Mouse (Mus musculus): ENCODE results near the gene Slc35f2. TPM values are rescaled to one million over a fixed set of nuclear protein-coding genes. Genes with fewer than 3 reads are reported as not detected.

The Slc35f2 gene
- polyA plus RNA-seq, 1 experiment from 2014 or later: 0.63 TPM

Other genes with a start within 250 kb of the Slc35f2 start
- 10.0 and 10.9 TPM in 2 replicates for gene Atm, start 234.8 kb upstream of the Slc35f2 start, polyA plus RNA-seq (2016; fragmentation: Nextera tagmentation; extraction: Ambion mirVana)
- gene Npat, start 234.5 kb upstream of the Slc35f2 start, polyA plus RNA-seq (2016; fragmentation: Nextera tagmentation; extraction: Ambion mirVana): 17.3 and 18.8 TPM in 2 replicates
- 185 and 195 TPM in 2 replicates for gene Acat1, start 161.2 kb upstream of the Slc35f2 start, polyA plus RNA-seq (2016; fragmentation: Nextera tagmentation; extraction: Ambion mirVana)
- 34.2 TPM in 2 replicates for gene Cul5, start 101.5 kb upstream of the Slc35f2 start, polyA plus RNA-seq (2016; fragmentation: Nextera tagmentation; extraction: Ambion mirVana)
- gene Rab39, start 65.3 kb upstream of the Slc35f2 start, polyA plus RNA-seq (2016; fragmentation: Nextera tagmentation; extraction: Ambion mirVana): 0.22 and 0.46 TPM in 2 replicates
- gene Sln, start 78.6 kb downstream of the Slc35f2 start, polyA plus RNA-seq (2016; fragmentation: Nextera tagmentation; extraction: Ambion mirVana): 9.4 and 13.7 TPM in 2 replicates
- gene Elmod1, start 203.8 kb downstream of the Slc35f2 start, polyA plus RNA-seq (2016; fragmentation: Nextera tagmentation; extraction: Ambion mirVana): not detected in 2 replicates

Data from heart, embryonic 12.5 days (tissue).